Mouse (Mus musculus) stomach, embryonic 14.5 days (tissue): ENCODE measurements around the gene Ralgps1. TPM values are rescaled to one million over a fixed set of nuclear protein-coding genes. Genes with fewer than 3 reads are reported as not detected.

Experiments used
- ATAC-seq: fragments of 200-750 bp; cut with Nextera tagmentation; 2 replicates; pipeline ENCODE4 v1.8.0; 2017; ENCODE audit warnings: low read depth, moderate TSS enrichment; ENCODE audit not compliant: insufficient number of reproducible peaks, insufficient read depth, low FRiP score
- H3K27ac ChIP-seq: fragments of 300-500 bp; sonication (generic); 2 replicates; pipeline ENCODE4 v1.5.1; 2014; ENCODE audit warnings: mild to moderate bottlenecking, low read length, moderate library complexity, mixed read lengths
- H3K27me3 ChIP-seq: fragments of 300-500 bp; sonication (generic); 2 replicates; pipeline ENCODE4 v1.6.1; 2014; ENCODE audit warnings: low read length, control low read depth, mixed read lengths; ENCODE audit not compliant: control insufficient read depth, insufficient read depth
- H3K36me3 ChIP-seq: fragments of 300-500 bp; sonication (generic); 2 replicates; pipeline ENCODE4 v1.6.1; 2014; ENCODE audit warnings: mild to moderate bottlenecking, control low read depth, low read length, moderate library complexity, mixed read lengths; ENCODE audit not compliant: control insufficient read depth, insufficient read depth
- H3K4me1 ChIP-seq: fragments of 300-500 bp; sonication (generic); 2 replicates; pipeline ENCODE4 v1.6.1; 2014; ENCODE audit warnings: low read length, control low read depth, mixed read lengths; ENCODE audit not compliant: control insufficient read depth, insufficient read depth
- H3K4me2 ChIP-seq: fragments of 300-500 bp; sonication (generic); replicated peaks from 2 replicates; pipeline ENCODE4 v1.6.1; 2014; ENCODE audit warnings: low read depth, low read length, control low read depth
- H3K4me3 ChIP-seq: fragments of 300-500 bp; sonication (generic); 2 replicates; pipeline ENCODE4 v1.5.1; 2014; ENCODE audit warnings: low read depth, low read length, control low read depth
- H3K9ac ChIP-seq: fragments of 300-500 bp; sonication (generic); replicated peaks from 2 replicates; pipeline ENCODE4 v1.6.1; 2014; ENCODE audit warnings: low read depth, mild to moderate bottlenecking, control low read depth, low read length, moderate library complexity, mixed read lengths
- H3K9me3 ChIP-seq: fragments of 300-500 bp; sonication (generic); 2 replicates; pipeline ENCODE4 v1.6.1; 2016; ENCODE audit warnings: low read depth, low read length, control low read depth; ENCODE audit not compliant: control insufficient read depth
- WGBS: fragments of 180-500 bp; shearing (Covaris S2); extraction: QIAGEN DNeasy Blood & Tissue Kit; methylation state at CpG from one replicate; pipeline ENCODE4 v1.1.7; 2014; 5-methylcytosine and 5-hydroxymethylcytosine counted together
- polyA plus RNA-seq: library from polyadenylated mRNA; unstranded; fragments of >200 nt; fragmentation: Nextera tagmentation; extraction: Ambion mirVana; gene quantifications from 2 replicates; pipeline ENCODE4 v1.2.1, GENCODE M21; 2014

Gene Ralgps1
- polyA plus RNA-seq: 10.6 and 12.4 TPM in 2 replicates

- WGBS: under 1% methylated on average over 57 of the region's 74 CpGs
- no peaks in the 10 kb centered on the region for H3K36me3 ChIP-seq
Measured at GRCm38 (mm10) chr2:33370777-33371647, at the start of gene Ralgps1. Gene Ralgps1 (minus strand): TSS chr2:33371486.

GRCm38 (mm10) chr2:33417454-33417853 is 46.2 kb upstream of the Ralgps1 start:
- no peaks in the 10 kb centered on the region for H3K27me3 ChIP-seq
- H3K27ac ChIP-seq: no peak overlapping the region
- H3K4me2 ChIP-seq: no peak overlapping the region
- H3K4me3 ChIP-seq: no peak overlapping the region
- H3K36me3 ChIP-seq: peaks cover 16% of the 10 kb centered on the region
- H3K9me3 ChIP-seq: no peaks in the 10 kb centered on the region
- H3K4me1 ChIP-seq: no peaks in the 10 kb centered on the region
- H3K9ac ChIP-seq: no peak overlapping the region
- no peak for ATAC-seq
- 66% methylated on average over 4 of the region's 4 CpGs for WGBS

More at GRCm38 (mm10) chr2:33370777-33371647, at the start of gene Ralgps1:
- peak; percentile 97 for ATAC-seq
- H3K4me2 ChIP-seq: peak within 1 kb of the TSS; percentile 57
- H3K27ac ChIP-seq: peak within 1 kb of the TSS; percentile 90
- no peaks in the 10 kb centered on the region for H3K9me3 ChIP-seq
- H3K4me1 ChIP-seq: peaks cover 11% of the 10 kb centered on the region; the same call in 1 of the 2 replicates
- H3K27me3 ChIP-seq: no peaks in the 10 kb centered on the region
- peak within 1 kb of the TSS; percentile 55 for H3K4me3 ChIP-seq
- peak within 1 kb of the TSS; percentile 45; the same call in 1 of the 2 replicates for H3K9ac ChIP-seq

DNA sequence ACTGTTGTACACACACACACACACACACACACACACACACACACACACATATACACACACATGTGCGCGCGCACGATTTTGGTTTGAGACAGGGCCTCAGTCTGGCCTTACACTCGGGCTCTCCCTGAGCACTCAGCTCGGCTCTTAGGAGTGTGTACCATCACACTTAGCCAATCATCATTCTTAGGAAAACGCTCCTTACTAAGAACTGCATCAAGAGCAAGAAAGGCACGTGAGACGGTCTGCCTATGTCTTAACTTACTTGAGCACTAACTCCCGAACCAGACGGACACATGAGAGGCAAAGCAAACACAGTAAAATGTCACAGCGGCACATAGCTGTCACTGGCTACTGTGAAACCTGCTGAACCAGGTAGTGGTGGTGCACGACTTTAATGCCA is 42.7 kb upstream of the Ralgps1 start:
- WGBS: 85% methylated on average over 13 of the region's 13 CpGs
- Histone ChIP-seq H3K27ac (no peak overlapping the region), H3K27me3 (no peaks in the 10 kb centered on the region), H3K4me1 (no peaks in the 10 kb centered on the region), H3K9me3 (no peaks in the 10 kb centered on the region), H3K4me3 (no peak overlapping the region), H3K9ac (no peak overlapping the region), H3K36me3 (peaks cover 33% of the 10 kb centered on the region), H3K4me2 (no peak overlapping the region)
- ATAC-seq: no peak

DNA sequence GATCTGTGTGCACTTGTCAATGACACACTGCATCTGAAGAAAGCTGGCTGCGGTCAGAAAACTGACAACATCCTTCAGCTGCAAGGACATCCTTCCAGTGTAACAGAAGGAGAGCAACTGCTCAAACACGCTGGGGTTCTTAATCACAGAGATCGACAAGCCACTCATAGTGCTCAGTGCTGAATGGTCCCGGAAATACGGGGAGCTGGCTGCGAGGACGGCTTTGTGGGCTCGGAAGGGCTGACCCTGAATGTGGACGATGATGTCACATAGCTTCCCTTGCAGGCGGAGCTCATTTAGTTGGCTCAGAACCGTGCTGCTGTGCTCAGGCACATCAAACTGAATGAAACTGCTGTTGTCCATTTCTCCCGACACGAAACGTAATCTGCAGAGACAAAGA is 40.8 kb upstream of the Ralgps1 start:
- H3K4me1 ChIP-seq: no peaks in the 10 kb centered on the region
- no peak overlapping the region for H3K9ac ChIP-seq
- WGBS: 77% methylated on average over 14 of the region's 14 CpGs
- H3K36me3 ChIP-seq: peaks cover 34% of the 10 kb centered on the region
- H3K4me2 ChIP-seq: no peak overlapping the region
- ATAC-seq: no peak
- H3K27ac ChIP-seq: no peak overlapping the region
- H3K27me3 ChIP-seq: no peaks in the 10 kb centered on the region
- no peak overlapping the region for H3K4me3 ChIP-seq
- no peaks in the 10 kb centered on the region for H3K9me3 ChIP-seq

GRCm38 (mm10) chr2:33403511-33404003 is 32.3 kb upstream of the Ralgps1 start:
- no peak for ATAC-seq
- 64% methylated on average over 4 of the region's 4 CpGs for WGBS

GRCm38 (mm10) chr2:33402638-33403037 is 31.4 kb upstream of the Ralgps1 start:
- H3K36me3 ChIP-seq: peaks cover 7% of the 10 kb centered on the region; the same call in 1 of the 2 replicates
- H3K4me3 ChIP-seq: no peak overlapping the region
- H3K4me1 ChIP-seq: no peaks in the 10 kb centered on the region
- no peak overlapping the region for H3K9ac ChIP-seq
- ATAC-seq: no peak
- no peaks in the 10 kb centered on the region for H3K9me3 ChIP-seq
- H3K27ac ChIP-seq: no peak overlapping the region
- 64% methylated on average over 5 of the region's 5 CpGs for WGBS
- H3K4me2 ChIP-seq: no peak overlapping the region
- no peaks in the 10 kb centered on the region for H3K27me3 ChIP-seq

More at GRCm38 (mm10) chr2:33403511-33404003, 32.3 kb upstream of the Ralgps1 start:
- H3K4me3 ChIP-seq: no peak overlapping the region
- no peaks in the 10 kb centered on the region for H3K27me3 ChIP-seq
- no peak overlapping the region for H3K4me2 ChIP-seq
- H3K4me1 ChIP-seq: no peaks in the 10 kb centered on the region
- no peak overlapping the region for H3K9ac ChIP-seq
- H3K9me3 ChIP-seq: no peaks in the 10 kb centered on the region
- H3K36me3 ChIP-seq: peaks cover 9% of the 10 kb centered on the region
- no peak overlapping the region for H3K27ac ChIP-seq

DNA sequence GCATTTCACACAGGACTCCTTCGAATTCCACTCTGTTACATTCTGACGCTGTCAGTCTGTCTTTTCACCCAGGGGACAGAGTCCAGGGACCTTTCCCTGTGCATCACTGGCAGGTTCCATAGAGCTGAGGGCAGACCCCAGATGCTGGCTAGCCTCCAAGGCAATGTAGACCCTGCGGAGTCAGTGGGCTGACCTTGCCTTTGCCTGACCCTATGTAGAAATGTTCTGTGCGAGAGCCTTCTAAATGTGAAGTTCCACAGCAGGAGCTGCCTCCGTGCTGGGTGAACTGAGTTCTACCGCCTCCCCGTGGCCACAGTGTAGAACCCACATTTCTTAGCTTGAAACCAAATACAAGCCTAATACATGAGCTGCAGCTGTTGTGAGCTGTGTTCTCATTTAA is 30.9 kb upstream of the Ralgps1 start:
- H3K4me2 ChIP-seq: no peak overlapping the region
- ATAC-seq: peak; percentile 65; the same call in 1 of the 2 replicates
- peaks cover 7% of the 10 kb centered on the region; the same call in 1 of the 2 replicates for H3K36me3 ChIP-seq
- 30% methylated on average over 7 of the region's 7 CpGs for WGBS
- H3K4me1 ChIP-seq: no peaks in the 10 kb centered on the region
- no peaks in the 10 kb centered on the region for H3K27me3 ChIP-seq
- no peak overlapping the region for H3K27ac ChIP-seq
- H3K4me3 ChIP-seq: no peak overlapping the region
- H3K9me3 ChIP-seq: no peaks in the 10 kb centered on the region
- no peak overlapping the region for H3K9ac ChIP-seq

GRCm38 (mm10) chr2:33401217-33401616 is 29.9 kb upstream of the Ralgps1 start:
- H3K4me3 ChIP-seq: no peak overlapping the region
- 37% methylated on average over 3 of the region's 3 CpGs for WGBS
- H3K4me2 ChIP-seq: no peak overlapping the region
- peaks cover 2% of the 10 kb centered on the region; the same call in 1 of the 2 replicates for H3K36me3 ChIP-seq
- H3K9me3 ChIP-seq: no peaks in the 10 kb centered on the region
- H3K4me1 ChIP-seq: no peaks in the 10 kb centered on the region
- no peak overlapping the region for H3K27ac ChIP-seq
- ATAC-seq: no peak
- H3K27me3 ChIP-seq: no peaks in the 10 kb centered on the region
- no peak overlapping the region for H3K9ac ChIP-seq
